Mouse (Mus musculus) CD4-positive helper T cell, adult 2 months (primary cell): ENCODE measurements around the gene Gcdh.
A peak's percentile ranks its signal among the peaks of the same experiment; 100 is the strongest.
"Not testable (repeated sequence)": the region's sequence is repeated elsewhere in the genome, so short reads cannot be mapped to it uniquely, and the experiment has no call there.

Experiments
- DNase-seq: peaks from one replicate; pipeline ENCODE4 v3.0.0-alpha.2; 2012; ENCODE audit warnings: low read depth, missing footprints, low spot score

Gcdh gene

GRCm38 (mm10) chr8:84910551-84910950 lies 16.8 kb upstream of the Gcdh start:
- no peak for DNase-seq

GRCm38 (mm10) chr8:84909949-84910348 lies 16.2 kb upstream of the Gcdh start:
- DNase-seq, result peak; percentile 49

- no peak for DNase-seq
These were observed 15.5 kb upstream of the Gcdh start for GRCm38 (mm10) chr8:84909162-84909767.

GRCm38 (mm10) chr8:84908421-84909161 lies 14.9 kb upstream of the Gcdh start, which contains the start of gene Dnase2a:
TSS of gene Dnase2a (plus strand) at chr8:84908560.
- DNase-seq, result peak; percentile 95

- DNase-seq, result not testable (repeated sequence)
These were observed 14.3 kb upstream of the Gcdh start for GRCm38 (mm10) chr8:84907979-84908378.

GRCm38 (mm10) chr8:84907493-84907892 lies 13.8 kb upstream of the Gcdh start:
- no peak for DNase-seq

- no peak for DNase-seq
These were observed 13.3 kb upstream of the Gcdh start for GRCm38 (mm10) chr8:84907037-84907436.

GRCm38 (mm10) chr8:84904351-84904750 lies 10.6 kb upstream of the Gcdh start:
- DNase-seq, result no peak

- DNase-seq, result peak; percentile 91
These were observed 9.4 kb upstream of the Gcdh start for GRCm38 (mm10) chr8:84902920-84903661.

- DNase-seq, result no peak
These were observed 8.7 kb upstream of the Gcdh start for GRCm38 (mm10) chr8:84902367-84902919.

- no peak for DNase-seq
These were observed 8.0 kb upstream of the Gcdh start, which contains the start of gene Klf1 for GRCm38 (mm10) chr8:84901752-84902151. TSS of gene Klf1 (plus strand) at chr8:84901928.

GRCm38 (mm10) chr8:84901071-84901470 lies 7.3 kb upstream of the Gcdh start:
- no peak for DNase-seq

- no peak for DNase-seq
These were observed 2.2 kb upstream of the Gcdh start for GRCm38 (mm10) chr8:84895963-84896362.

GRCm38 (mm10) chr8:84892993-84893708 lies 570 bp downstream of the Gcdh start:
- no peak for DNase-seq

GRCm38 (mm10) chr8:84889141-84889540 lies 4.6 kb downstream of the Gcdh start:
- DNase-seq, result no peak

GRCm38 (mm10) chr8:84888280-84888679 lies 5.4 kb downstream of the Gcdh start:
- DNase-seq, result no peak

- DNase-seq, result no peak
These were observed 9.0 kb downstream of the Gcdh start for GRCm38 (mm10) chr8:84884728-84885127.

GRCm38 (mm10) chr8:84878915-84879314 lies 14.8 kb downstream of the Gcdh start:
- DNase-seq, result no peak

GRCm38 (mm10) chr8:84877297-84878035 lies 16.3 kb downstream of the Gcdh start:
- no peak for DNase-seq

GRCm38 (mm10) chr8:84874339-84874738 lies 19.4 kb downstream of the Gcdh start:
- DNase-seq, result no peak

GRCm38 (mm10) chr8:84873016-84873415 lies 20.7 kb downstream of the Gcdh start:
- no peak for DNase-seq
